Mouse (Mus musculus) midbrain, embryonic 14.5 days (tissue): ENCODE data around the gene Cacna2d1. TPM values are rescaled to one million over a fixed set of nuclear protein-coding genes. Genes with fewer than 3 reads are reported as not detected.

ENCODE experiments used
- ATAC-seq: fragments of 200-750 bp; cut with Nextera tagmentation; 2 replicates; pipeline ENCODE4 v1.8.0; 2017; ENCODE audit warnings: moderate number of reproducible peaks, moderate library complexity; ENCODE audit not compliant: low FRiP score, low TSS enrichment
- DNase-seq: peaks from one replicate; pipeline ENCODE4 v3.0.0-alpha.2; 2015
- H3K27ac ChIP-seq: fragments of 300-500 bp; sonication (generic); replicated peaks from 2 replicates; pipeline ENCODE4 v1.5.1; 2014; ENCODE audit warnings: mild to moderate bottlenecking, low read depth, low read length, moderate library complexity
- H3K27me3 ChIP-seq: fragments of 300-500 bp; sonication (generic); 2 replicates; pipeline ENCODE4 v1.6.1; 2014; ENCODE audit warnings: low read length, control low read depth, mixed read lengths; ENCODE audit not compliant: control insufficient read depth, insufficient read depth
- H3K36me3 ChIP-seq: fragments of 300-500 bp; sonication (generic); 2 replicates; pipeline ENCODE4 v1.6.1; 2014; ENCODE audit warnings: low read length, control low read depth; ENCODE audit not compliant: control insufficient read depth, insufficient read depth
- H3K4me1 ChIP-seq: fragments of 300-500 bp; sonication (generic); 2 replicates; pipeline ENCODE4 v1.6.1; 2014; ENCODE audit warnings: mild to moderate bottlenecking, antibody characterized with exemption, low read length, control low read depth; ENCODE audit not compliant: control insufficient read depth, insufficient read depth
- H3K4me2 ChIP-seq: fragments of 300-500 bp; sonication (generic); 2 replicates; pipeline ENCODE4 v1.6.1; 2014; ENCODE audit warnings: mild to moderate bottlenecking, low read length, moderate library complexity
- H3K4me3 ChIP-seq: fragments of 300-500 bp; sonication (generic); replicated peaks from 2 replicates; pipeline ENCODE4 v1.5.1; 2014; ENCODE audit warnings: low read depth, low read length
- H3K9ac ChIP-seq: fragments of 300-500 bp; sonication (generic); replicated peaks from 2 replicates; pipeline ENCODE4 v1.6.1; 2014; ENCODE audit warnings: mild to moderate bottlenecking, low read length, moderate library complexity
- H3K9me3 ChIP-seq: fragments of 300-500 bp; sonication (generic); 2 replicates; pipeline ENCODE4 v1.6.1; 2016; ENCODE audit warnings: low read length, control low read depth, mixed read lengths; ENCODE audit not compliant: control insufficient read depth
- WGBS: fragments of 180-500 bp; shearing (Covaris S2); extraction: QIAGEN DNeasy Blood & Tissue Kit; methylation state at CpG from one replicate; pipeline ENCODE4 v1.1.7; 2014; 5-methylcytosine and 5-hydroxymethylcytosine counted together
- polyA plus RNA-seq: library from polyadenylated mRNA; unstranded; fragments of >200 nt; fragmentation: Nextera tagmentation; extraction: Ambion mirVana; gene quantifications from 2 replicates; pipeline ENCODE4 v1.2.1, GENCODE M21; 2014

Gene Cacna2d1
- 46.3 and 52.9 TPM in 2 replicates for polyA plus RNA-seq

- Histone ChIP-seq H3K9ac (peak within 1 kb of the TSS; percentile 93), H3K9me3 (no peaks in the 10 kb centered on the region), H3K4me2 (peak within 1 kb of the TSS; percentile 73), H3K36me3 (no peaks in the 10 kb centered on the region), H3K27me3 (peaks cover 26% of the 10 kb centered on the region), H3K4me3 (peak within 1 kb of the TSS; percentile 60), H3K4me1 (no peaks in the 10 kb centered on the region), H3K27ac (peak within 1 kb of the TSS; percentile 98)
- DNase-seq (peak; percentile 80), ATAC-seq (peak; percentile 89)
- WGBS = under 1% methylated on average over 118 of the region's 120 CpGs
Observed at GRCm38 (mm10) chr5:15934376-15935233, at the start of gene Cacna2d1. Gene Cacna2d1, plus strand, starts transcription at chr5:15934691.

DNA sequence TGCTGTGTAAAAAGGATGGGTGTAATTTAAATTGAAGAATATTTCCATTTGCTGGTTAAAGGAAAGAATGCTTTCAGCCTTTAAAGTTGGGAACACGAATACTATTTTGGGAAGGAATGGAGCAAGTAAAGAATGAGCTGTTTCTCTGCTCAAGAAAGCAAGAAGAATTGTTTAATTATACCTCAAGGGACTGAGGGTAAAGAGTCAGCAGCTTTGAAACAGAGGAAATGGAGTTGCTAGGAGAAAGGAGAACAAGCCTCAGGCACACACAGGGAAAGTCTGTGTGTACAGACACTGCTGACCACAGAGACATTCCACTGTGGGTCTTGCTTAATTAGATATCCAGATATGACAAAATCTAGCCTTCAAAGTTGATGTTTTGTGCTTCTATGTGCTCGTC, 39.4 kb upstream of the Cacna2d1 start:
- DNase-seq = no peak
- WGBS = 54% methylated on average over 2 of the region's 2 CpGs
- no peaks in the 10 kb centered on the region for H3K36me3 ChIP-seq

DNA sequence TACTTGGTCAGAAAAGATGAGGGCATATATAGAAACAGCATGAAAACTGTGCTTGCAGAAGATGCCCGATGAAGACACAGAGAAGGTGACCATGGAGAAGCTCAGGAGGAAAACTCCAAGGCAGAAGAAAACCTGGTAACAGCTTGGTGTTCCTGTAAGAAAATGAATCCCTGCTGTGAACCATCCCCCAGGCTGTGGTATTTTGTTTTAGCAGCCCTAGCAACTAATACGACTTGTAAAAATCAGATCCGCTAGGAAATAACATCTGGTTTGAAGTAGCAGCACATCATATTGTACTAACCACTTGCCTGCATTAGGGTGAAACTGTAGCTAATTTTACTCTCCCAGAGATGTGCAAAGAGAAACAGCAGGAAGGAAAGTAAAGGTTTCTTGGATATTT, 37.8 kb upstream of the Cacna2d1 start:
- no peak overlapping the region for H3K27ac ChIP-seq
- H3K4me1 ChIP-seq = no peaks in the 10 kb centered on the region
- H3K9ac ChIP-seq = no peak overlapping the region
- WGBS = 90% methylated on average over 3 of the region's 3 CpGs
- DNase-seq (no peak), ATAC-seq (no peak)
- no peak overlapping the region for H3K4me2 ChIP-seq
- no peak overlapping the region for H3K4me3 ChIP-seq
- H3K27me3 ChIP-seq = no peaks in the 10 kb centered on the region
- no peaks in the 10 kb centered on the region for H3K36me3 ChIP-seq
- no peaks in the 10 kb centered on the region for H3K9me3 ChIP-seq

More for the DNA sequence above, 39.4 kb upstream of the Cacna2d1 start:
- Histone ChIP-seq H3K9ac (no peak overlapping the region), H3K27me3 (no peaks in the 10 kb centered on the region), H3K4me2 (no peak overlapping the region), H3K9me3 (no peaks in the 10 kb centered on the region), H3K27ac (no peak overlapping the region), H3K4me1 (no peaks in the 10 kb centered on the region), H3K4me3 (no peak overlapping the region)
- no peak for ATAC-seq

DNA sequence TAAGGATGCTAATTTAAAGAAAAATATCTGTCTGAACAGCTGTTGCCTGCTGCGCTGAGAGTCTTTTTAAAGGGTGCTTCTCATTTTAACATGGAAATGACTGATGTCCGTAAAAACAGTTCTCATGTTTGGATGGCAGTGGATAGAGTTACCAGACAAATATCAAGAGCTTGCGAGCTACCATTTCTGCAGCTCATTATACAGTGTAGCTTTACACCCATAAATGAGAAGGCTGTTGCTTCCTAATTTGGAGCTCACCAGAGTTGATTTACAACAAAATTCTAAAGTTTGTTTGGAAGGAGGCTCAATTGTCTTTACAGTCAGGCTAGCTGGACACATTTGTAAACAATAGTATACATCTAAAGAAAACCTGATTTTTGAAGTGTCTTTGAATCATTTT, 28.0 kb upstream of the Cacna2d1 start:
- no peak overlapping the region for H3K9ac ChIP-seq
- H3K27me3 ChIP-seq = no peaks in the 10 kb centered on the region
- no peak overlapping the region for H3K4me3 ChIP-seq
- H3K9me3 ChIP-seq = no peaks in the 10 kb centered on the region
- H3K4me2 ChIP-seq = no peak overlapping the region
- ATAC-seq (no peak), DNase-seq (no peak)
- WGBS = 76% methylated on average over 3 of the region's 3 CpGs
- H3K36me3 ChIP-seq = no peaks in the 10 kb centered on the region
- no peak overlapping the region for H3K27ac ChIP-seq
- H3K4me1 ChIP-seq = no peaks in the 10 kb centered on the region

GRCm38 (mm10) chr5:15914931-15915330, 19.6 kb upstream of the Cacna2d1 start:
- Histone ChIP-seq H3K4me2 (no peak overlapping the region), H3K27me3 (no peaks in the 10 kb centered on the region), H3K9me3 (no peaks in the 10 kb centered on the region), H3K4me3 (no peak overlapping the region), H3K27ac (no peak overlapping the region), H3K9ac (no peak overlapping the region), H3K36me3 (no peaks in the 10 kb centered on the region), H3K4me1 (no peaks in the 10 kb centered on the region)
- no peak for DNase-seq
- ATAC-seq = no peak
- 59% methylated on average over 1 of the region's 1 CpGs for WGBS

DNA sequence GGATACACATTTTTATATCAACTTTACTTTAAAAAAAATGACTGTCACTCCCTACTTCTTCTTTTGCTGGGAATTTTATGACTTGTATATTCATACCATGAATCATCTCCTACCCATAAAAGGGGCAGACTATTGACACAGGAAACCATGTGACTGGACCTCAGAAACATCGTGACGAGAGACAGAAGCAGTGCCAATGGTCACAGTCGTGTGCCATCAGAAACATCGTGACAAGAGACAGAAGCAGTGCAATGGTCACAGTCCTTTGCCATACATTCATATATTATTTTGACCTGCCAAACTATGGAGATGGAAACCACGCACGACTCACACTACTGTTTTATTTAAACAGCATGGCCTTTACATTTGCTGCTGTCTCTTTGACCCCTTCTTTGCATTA, 6.0 kb upstream of the Cacna2d1 start:
- Histone ChIP-seq H3K4me2 (no peak overlapping the region), H3K27me3 (peaks cover 32% of the 10 kb centered on the region), H3K4me3 (no peak overlapping the region), H3K36me3 (no peaks in the 10 kb centered on the region), H3K9me3 (no peaks in the 10 kb centered on the region), H3K4me1 (no peaks in the 10 kb centered on the region), H3K9ac (no peak overlapping the region), H3K27ac (no peak overlapping the region)
- 21% methylated on average over 6 of the region's 6 CpGs for WGBS
- ATAC-seq (no peak), DNase-seq (no peak)

DNA sequence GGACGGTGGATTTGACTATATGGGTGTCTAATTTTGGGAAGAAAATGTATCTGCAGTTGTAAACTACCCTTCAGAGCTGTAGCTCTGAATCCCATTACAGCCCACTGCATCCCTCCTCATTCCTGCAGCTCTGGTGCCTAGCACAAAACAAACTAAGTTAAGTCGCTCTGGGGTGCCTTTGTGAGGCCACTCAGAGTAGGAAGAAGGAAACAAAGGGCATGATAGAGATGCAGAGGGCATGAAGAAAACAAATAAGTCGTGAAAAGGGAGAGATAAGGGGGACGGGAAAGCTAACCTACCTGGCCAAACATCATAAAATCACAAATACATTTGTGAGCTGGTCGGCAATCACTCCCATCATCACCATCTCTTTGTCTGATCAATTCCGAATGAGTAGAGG, 1.5 kb upstream of the Cacna2d1 start:
- Histone ChIP-seq H3K27me3 (peaks cover 31% of the 10 kb centered on the region), H3K4me2 (peak overlapping the region; percentile 73), H3K9ac (peak overlapping the region; percentile 93; the same call in 1 of the 2 replicates), H3K4me1 (no peaks in the 10 kb centered on the region), H3K27ac (peak overlapping the region; percentile 98), H3K36me3 (no peaks in the 10 kb centered on the region), H3K9me3 (no peaks in the 10 kb centered on the region), H3K4me3 (peak overlapping the region; percentile 60)
- WGBS = 6% methylated on average over 6 of the region's 6 CpGs
- peak; percentile 55 for DNase-seq
- ATAC-seq = no peak

DNA sequence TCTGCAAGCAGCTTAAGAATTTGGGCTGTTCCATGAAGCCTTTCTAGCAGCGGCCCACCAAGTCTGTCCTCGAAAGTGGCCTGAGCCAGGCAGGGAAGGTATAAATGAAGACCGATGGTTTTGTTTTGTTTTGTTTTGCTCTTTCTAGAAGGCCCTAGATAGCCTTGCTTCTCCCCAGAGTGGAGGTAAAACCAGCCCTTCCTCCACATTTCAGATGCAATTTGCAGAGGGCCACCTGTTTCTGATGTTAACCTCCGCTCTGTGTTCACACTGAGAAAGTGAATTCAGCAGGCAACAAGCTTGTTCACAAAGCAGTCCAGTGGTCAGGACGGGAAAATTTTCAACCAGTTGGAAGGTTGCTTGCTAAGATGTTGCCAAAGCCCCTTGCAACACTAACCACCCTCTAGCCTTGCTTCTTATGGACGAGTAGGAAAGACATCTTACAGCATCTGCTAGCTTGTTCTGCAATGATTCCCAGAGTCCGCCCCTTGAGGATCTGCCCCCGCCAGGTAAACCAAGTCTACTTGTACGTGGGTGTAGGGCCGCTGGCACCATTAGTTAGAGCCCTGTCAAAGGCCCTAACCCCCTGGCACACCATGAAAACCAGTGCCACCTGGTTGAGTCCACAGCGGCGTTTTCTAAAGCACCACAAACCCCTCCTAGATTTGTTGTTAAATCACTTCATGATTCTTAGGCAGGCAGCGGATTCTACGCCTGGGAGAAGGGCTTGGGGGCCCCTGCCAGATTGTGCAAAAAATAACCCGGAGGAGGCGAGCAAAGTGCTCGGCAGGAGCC, 713 bp upstream of the Cacna2d1 start:
- H3K27ac ChIP-seq = peak overlapping the region; percentile 98
- no peaks in the 10 kb centered on the region for H3K9me3 ChIP-seq
- 2% methylated on average over 17 of the region's 17 CpGs for WGBS
- no peaks in the 10 kb centered on the region for H3K4me1 ChIP-seq
- H3K4me2 ChIP-seq = peak overlapping the region; percentile 73
- DNase-seq (peak; percentile 71), ATAC-seq (peak; percentile 23)
- no peaks in the 10 kb centered on the region for H3K36me3 ChIP-seq
- H3K9ac ChIP-seq = peak overlapping the region; percentile 93
- peak overlapping the region; percentile 60 for H3K4me3 ChIP-seq
- peaks cover 27% of the 10 kb centered on the region for H3K27me3 ChIP-seq
